8 mouse cellular contexts compared by ENCODE assay signal in the genomic region with DNA sequence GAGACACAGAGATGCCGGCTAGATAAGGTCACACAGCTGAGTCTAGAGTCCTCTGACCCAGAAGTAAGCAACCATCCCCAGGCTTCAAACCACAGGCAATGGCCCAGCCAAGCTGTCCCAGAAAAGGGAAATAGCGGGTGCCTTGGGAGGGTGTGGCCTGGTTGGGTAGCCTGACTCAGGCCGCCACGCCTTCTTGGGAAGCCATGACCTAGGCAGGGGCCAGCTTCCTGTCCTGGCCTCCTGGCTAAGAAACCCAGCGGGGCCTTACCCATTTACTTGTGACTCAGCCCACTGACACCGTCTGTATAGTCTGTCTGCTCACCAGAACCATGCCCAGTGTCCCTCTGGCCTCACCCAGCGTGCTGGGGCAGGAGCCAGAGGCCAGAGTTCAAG. TPM values are rescaled to one million over a fixed set of nuclear protein-coding genes. Genes with fewer than 3 reads are reported as not detected.
DNase-seq lines count a peak whose midpoint lies in the region; ATAC-seq lines count a peak whose summit lies in the region.
"Had no signal": no experiment of that assay in that cellular context is flagged by ENCODE, and none has a peak within 500 bp of the region (broad histone marks: within the 10 kb centered on the region; RNA-seq: fewer than 3 reads in every experiment).

No protein-coding gene starts in this region.

- H3K36me3 ChIP-seq in intestine, embryonic 16.5 days (ENCODE audit: control insufficient read depth, insufficient read depth, low read length), result peaks cover 21% of the 10 kb centered on the region

- peak overlapping the region; percentile 93 for H3K4me2 ChIP-seq in intestine, embryonic 16.5 days (ENCODE audit: low read depth, low read length)

- peaks cover 48% of the 10 kb centered on the region for H3K4me1 ChIP-seq in intestine, embryonic 16.5 days (ENCODE audit: control insufficient read depth, insufficient read depth, low read length)

- no peaks in the 10 kb centered on the region for H3K27me3 ChIP-seq in intestine, embryonic 16.5 days (replicated peaks; ENCODE audit: control insufficient read depth, insufficient read depth, low read length)

- H3K9me3 ChIP-seq in intestine, embryonic 16.5 days (ENCODE audit: control insufficient read depth, low read length), result no peaks in the 10 kb centered on the region
- H3K9me3 ChIP-seq: midbrain, embryonic 12.5 days had no signal

- ATAC-seq in granulocyte monocyte progenitor cell, adult 5-6 weeks (replicated peaks; ENCODE audit: poor library complexity, severe bottlenecking), result peak; percentile 70
- ATAC-seq in intestine, embryonic 16.5 days, result peak; percentile 41

- peak; percentile 77 for DNase-seq in MEL-GATA-1-ER (ENCODE audit: extremely low read depth, low read depth)
- DNase-seq in adrenal gland, postnatal 25 days, result peak; percentile 74
- DNase-seq in lung, adult 18-20 months, result peak; percentile 90 to 91
- peak; percentile 58 to 63 for DNase-seq in spleen, adult 18-20 months
- no peak for DNase-seq in layer of hippocampus, postnatal 36 days

- H3K27ac ChIP-seq in intestine, embryonic 16.5 days (ENCODE audit: low read length), result peak overlapping the region; percentile 92
- H3K27ac ChIP-seq: midbrain, embryonic 12.5 days had no signal

- peak overlapping the region; percentile 88 for H3K9ac ChIP-seq in intestine, embryonic 16.5 days (ENCODE audit: low read depth, low read length)

- H3K4me3 ChIP-seq in intestine, embryonic 16.5 days (ENCODE audit: low read length), result peak overlapping the region; percentile 70

- 49% methylated on average over 7 of the region's 7 CpGs for WGBS in intestine, embryonic 16.5 days

RNA-seq across cellular contexts. Expression of gene Ehbp1l1, which starts 1.6 kb away (rescaled TPM):
- 35.7 and 40.9 TPM in 2 replicates for total RNA-seq in adrenal gland, postnatal 25 days (2021)
- total RNA-seq in granulocyte monocyte progenitor cell, adult 5-6 weeks (2014; fragmentation: Nextera tagmentation), result 23.2 and 29.5 TPM in 2 replicates
- 30.6 and 41.6 TPM in 2 replicates for total RNA-seq in granulocyte monocyte progenitor cell, adult 5-6 weeks (2017)
- 48.6 and 49.7 TPM in 2 replicates for polyA plus RNA-seq in intestine, embryonic 16.5 days (2015; fragmentation: Nextera tagmentation; extraction: Ambion mirVana)
- total RNA-seq in layer of hippocampus, postnatal 36 days (2021), result 10 to 100 TPM; 13.7 to 14.2 TPM

RNA-seq across cellular contexts. Expression of gene Fam89b, which starts 4.9 kb away (rescaled TPM):
- total RNA-seq in adrenal gland, postnatal 25 days (2021), result 44.8 and 59.4 TPM in 2 replicates
- 37.4 and 41.7 TPM in 2 replicates for total RNA-seq in granulocyte monocyte progenitor cell, adult 5-6 weeks (2014; fragmentation: Nextera tagmentation)
- total RNA-seq in granulocyte monocyte progenitor cell, adult 5-6 weeks (2017), result 20.9 and 31.8 TPM in 2 replicates
- polyA plus RNA-seq in intestine, embryonic 16.5 days (2015; fragmentation: Nextera tagmentation; extraction: Ambion mirVana), result 56.6 and 57.8 TPM in 2 replicates
- total RNA-seq in layer of hippocampus, postnatal 36 days (2021), result 10 to 100 TPM; 24.1 to 29.4 TPM

RNA-seq across cellular contexts. Expression of gene Ltbp3, which starts 16.2 kb away (rescaled TPM):
- total RNA-seq in adrenal gland, postnatal 25 days (2021), result 275 and 334 TPM in 2 replicates
- total RNA-seq in granulocyte monocyte progenitor cell, adult 5-6 weeks (2014; fragmentation: Nextera tagmentation), result 1.8 and 16.0 TPM in 2 replicates
- 3.7 and 3.9 TPM in 2 replicates for total RNA-seq in granulocyte monocyte progenitor cell, adult 5-6 weeks (2017)
- 14.0 and 20.8 TPM in 2 replicates for polyA plus RNA-seq in intestine, embryonic 16.5 days (2015; fragmentation: Nextera tagmentation; extraction: Ambion mirVana)
- 10 to 100 TPM; 24.9 to 28.0 TPM for total RNA-seq in layer of hippocampus, postnatal 36 days (2021)

RNA-seq across cellular contexts. Expression of gene Kcnk7, which starts 20.4 kb away (rescaled TPM):
- not detected in 2 replicates for total RNA-seq in adrenal gland, postnatal 25 days (2021)
- not detected in 2 replicates for total RNA-seq in granulocyte monocyte progenitor cell, adult 5-6 weeks (2014; fragmentation: Nextera tagmentation)
- total RNA-seq in granulocyte monocyte progenitor cell, adult 5-6 weeks (2017), result not detected in 2 replicates
- 0.13 and 0.34 TPM in 2 replicates for polyA plus RNA-seq in intestine, embryonic 16.5 days (2015; fragmentation: Nextera tagmentation; extraction: Ambion mirVana)
- not detected for total RNA-seq in layer of hippocampus, postnatal 36 days (2021)

RNA-seq across cellular contexts. Expression of gene Pcnx3, which starts 35.8 kb away (rescaled TPM):
- 110 and 124 TPM in 2 replicates for total RNA-seq in adrenal gland, postnatal 25 days (2021)
- total RNA-seq in granulocyte monocyte progenitor cell, adult 5-6 weeks (2014; fragmentation: Nextera tagmentation), result 35.2 and 46.8 TPM in 2 replicates
- total RNA-seq in granulocyte monocyte progenitor cell, adult 5-6 weeks (2017), result 12.6 and 22.7 TPM in 2 replicates
- 15.1 and 16.8 TPM in 2 replicates for polyA plus RNA-seq in intestine, embryonic 16.5 days (2015; fragmentation: Nextera tagmentation; extraction: Ambion mirVana)
- total RNA-seq in layer of hippocampus, postnatal 36 days (2021), result 10 to 100 TPM; 61.9 to 68.5 TPM

Comparison
In these comparisons a context has a peak if more than half of its experiments do, and no peak if none do; other contexts are left out.
1. DNase-seq: peak in MEL-GATA-1-ER (single experiment), adrenal gland, postnatal 25 days (single experiment), lung, adult 18-20 months (2 of 2) and spleen, adult 18-20 months (2 of 2); none in layer of hippocampus, postnatal 36 days (0 of 2).